Mouse (Mus musculus) intestine, embryonic 14.5 days (tissue): ENCODE data around the gene Cmya5. TPM values are rescaled to one million over a fixed set of nuclear protein-coding genes. Genes with fewer than 3 reads are reported as not detected.

ENCODE experiments used
- ATAC-seq: fragments of 200-750 bp; cut with Nextera tagmentation; replicated peaks from 2 replicates; pipeline ENCODE4 v1.8.0; 2017; ENCODE audit warnings: low read depth, moderate number of reproducible peaks, moderate TSS enrichment, moderate library complexity; ENCODE audit not compliant: low FRiP score, low TSS enrichment
- DNase-seq: peaks from one replicate; pipeline ENCODE4 v3.0.0-alpha.2; 2018; ENCODE audit warnings: low spot score
- H3K27ac ChIP-seq: fragments of 300-500 bp; sonication (generic); 2 replicates; pipeline ENCODE4 v1.5.1; 2014; ENCODE audit warnings: low read depth, mild to moderate bottlenecking, control low read depth
- H3K27me3 ChIP-seq: fragments of 300-500 bp; sonication (generic); replicated peaks from 2 replicates; pipeline ENCODE4 v1.6.1; 2014; ENCODE audit warnings: low read length, control low read depth; ENCODE audit not compliant: control insufficient read depth, insufficient read depth
- H3K36me3 ChIP-seq: fragments of 300-500 bp; sonication (generic); 2 replicates; pipeline ENCODE4 v1.6.1; 2014; ENCODE audit warnings: low read length, control low read depth; ENCODE audit not compliant: control insufficient read depth, insufficient read depth
- H3K4me1 ChIP-seq: fragments of 300-500 bp; sonication (generic); replicated peaks from 2 replicates; pipeline ENCODE4 v1.6.1; 2014; ENCODE audit warnings: low read length, control low read depth, mixed read lengths; ENCODE audit not compliant: control insufficient read depth, insufficient read depth
- H3K4me2 ChIP-seq: fragments of 300-500 bp; sonication (generic); 2 replicates; pipeline ENCODE4 v1.6.1; 2014; ENCODE audit warnings: low read length
- H3K4me3 ChIP-seq: fragments of 300-500 bp; sonication (generic); 2 replicates; pipeline ENCODE4 v1.5.1; 2014; ENCODE audit warnings: low read depth, low read length, control low read depth, mixed read lengths
- H3K9ac ChIP-seq: fragments of 300-500 bp; sonication (generic); 2 replicates; pipeline ENCODE4 v1.6.1; 2014; ENCODE audit warnings: mild to moderate bottlenecking, low read length
- H3K9me3 ChIP-seq: fragments of 300-500 bp; sonication (generic); 2 replicates; pipeline ENCODE4 v1.6.1; 2016; ENCODE audit warnings: low read length, control low read depth; ENCODE audit not compliant: control insufficient read depth
- WGBS: fragments of 180-500 bp; shearing (Covaris S2); extraction: QIAGEN DNeasy Blood & Tissue Kit; methylation state at CpG from one replicate; pipeline ENCODE4 v1.1.7; 2014; 5-methylcytosine and 5-hydroxymethylcytosine counted together
- polyA plus RNA-seq: library from polyadenylated mRNA; unstranded; fragments of >200 nt; fragmentation: Nextera tagmentation; extraction: Ambion mirVana; gene quantifications from 2 replicates; pipeline ENCODE4 v1.2.1, GENCODE M21; 2014

Cmya5 gene
- polyA plus RNA-seq, 1 experiment from 2014 or later = 0.16 TPM

DNA sequence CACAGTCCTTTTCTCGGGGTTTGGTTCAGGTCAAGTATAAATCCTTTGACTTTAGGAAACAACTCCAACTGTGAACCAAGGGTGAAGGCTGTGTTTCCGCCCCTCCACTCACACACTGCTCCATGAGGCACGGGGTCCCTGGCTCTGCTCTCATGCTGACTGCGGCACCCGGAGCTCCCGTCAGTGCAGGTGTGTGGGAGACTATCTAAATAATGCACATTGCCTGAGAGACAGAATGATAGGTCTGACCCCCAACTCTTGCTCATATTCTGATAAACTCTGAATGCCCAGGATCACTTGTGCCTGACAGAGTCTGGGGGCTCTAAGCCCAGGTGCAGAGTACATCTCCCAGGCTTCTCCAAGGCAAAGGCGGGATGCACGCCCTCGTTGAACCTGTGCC, 103.5 kb downstream of the Cmya5 start:
- 66% methylated on average over 9 of the region's 9 CpGs for WGBS
- DNase-seq (no peak), ATAC-seq (no peak)
- Histone ChIP-seq H3K27ac (no peak overlapping the region), H3K4me1 (no peaks in the 10 kb centered on the region), H3K36me3 (no peaks in the 10 kb centered on the region), H3K4me2 (no peak overlapping the region), H3K9ac (no peak overlapping the region), H3K9me3 (no peaks in the 10 kb centered on the region), H3K27me3 (no peaks in the 10 kb centered on the region), H3K4me3 (no peak overlapping the region)

DNA sequence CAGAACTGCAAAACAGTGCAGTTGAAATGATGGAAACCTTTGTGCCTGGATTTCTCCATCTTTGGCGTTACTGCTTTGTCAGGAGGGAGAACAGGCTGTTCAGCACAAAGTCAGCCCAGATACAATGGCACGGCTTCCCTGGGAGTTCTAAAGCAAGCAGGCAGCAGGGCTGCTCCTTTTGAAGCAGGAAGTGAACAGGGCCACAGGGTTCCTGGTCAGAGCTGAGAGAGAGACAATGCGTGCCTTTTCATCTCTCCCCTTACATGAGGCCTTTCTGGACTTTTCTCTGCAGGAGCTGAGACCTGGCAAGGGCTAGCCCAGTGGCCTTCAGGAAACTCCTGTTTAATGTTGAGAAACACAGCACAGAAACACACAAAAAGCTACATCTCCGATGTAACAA, 108.3 kb downstream of the Cmya5 start:
- H3K27me3 ChIP-seq = no peaks in the 10 kb centered on the region
- no peak for ATAC-seq
- H3K4me1 ChIP-seq = no peaks in the 10 kb centered on the region
- H3K9ac ChIP-seq = no peak overlapping the region
- no peak overlapping the region for H3K4me2 ChIP-seq
- H3K4me3 ChIP-seq = no peak overlapping the region
- WGBS = 65% methylated on average over 4 of the region's 4 CpGs
- no peaks in the 10 kb centered on the region for H3K9me3 ChIP-seq
- H3K27ac ChIP-seq = no peak overlapping the region
- no peak for DNase-seq
- no peaks in the 10 kb centered on the region for H3K36me3 ChIP-seq

DNA sequence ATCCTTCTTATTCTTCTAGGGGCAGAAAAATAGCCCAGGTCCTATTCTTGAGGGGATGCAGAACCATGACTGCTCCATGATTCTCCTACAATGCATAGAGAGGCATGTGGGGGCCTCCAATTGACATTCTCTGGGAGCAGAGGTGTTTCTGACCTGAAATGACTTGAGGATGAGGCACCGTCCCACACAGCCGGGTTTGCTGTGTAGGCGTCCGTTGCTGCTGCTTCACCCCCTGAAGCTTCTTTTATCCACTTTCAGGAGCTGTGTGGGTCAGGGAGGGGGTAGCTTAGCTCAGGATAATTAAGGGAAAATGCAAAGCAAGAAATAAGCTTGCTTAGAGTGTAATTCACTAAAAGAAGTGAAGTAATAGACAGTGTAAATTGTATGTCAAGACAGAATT, 115.2 kb downstream of the Cmya5 start:
- DNase-seq (no peak), ATAC-seq (no peak)
- H3K4me1 ChIP-seq = no peaks in the 10 kb centered on the region
- H3K27ac ChIP-seq = no peak overlapping the region
- H3K36me3 ChIP-seq = no peaks in the 10 kb centered on the region
- no peak overlapping the region for H3K4me3 ChIP-seq
- H3K27me3 ChIP-seq = no peaks in the 10 kb centered on the region
- WGBS = 94% methylated on average over 4 of the region's 4 CpGs
- H3K4me2 ChIP-seq = no peak overlapping the region
- H3K9ac ChIP-seq = no peak overlapping the region
- H3K9me3 ChIP-seq = peaks cover 5% of the 10 kb centered on the region; the same call in 1 of the 2 replicates

DNA sequence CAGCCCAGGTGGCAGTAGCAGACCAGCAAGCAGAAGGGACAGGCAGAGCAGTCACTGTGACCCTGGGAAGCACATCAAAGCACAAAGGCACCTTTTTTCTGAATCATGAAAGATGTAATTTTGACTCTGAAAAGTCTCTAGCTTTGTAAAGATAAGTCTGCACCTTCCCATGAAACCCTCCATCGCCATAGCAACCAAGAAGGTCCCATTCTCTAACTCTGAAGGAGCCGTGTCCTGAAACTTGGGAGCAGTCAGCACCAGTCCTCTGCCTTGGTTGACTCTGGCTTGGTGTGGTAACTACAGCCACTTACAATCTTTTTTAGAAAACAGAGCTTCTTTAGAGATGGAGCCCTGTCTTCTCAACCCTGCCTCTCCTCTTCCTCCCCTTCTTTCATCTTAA, 119.7 kb downstream of the Cmya5 start:
- no peak for DNase-seq
- WGBS = 67% methylated on average over 2 of the region's 2 CpGs
- no peak for ATAC-seq

DNA sequence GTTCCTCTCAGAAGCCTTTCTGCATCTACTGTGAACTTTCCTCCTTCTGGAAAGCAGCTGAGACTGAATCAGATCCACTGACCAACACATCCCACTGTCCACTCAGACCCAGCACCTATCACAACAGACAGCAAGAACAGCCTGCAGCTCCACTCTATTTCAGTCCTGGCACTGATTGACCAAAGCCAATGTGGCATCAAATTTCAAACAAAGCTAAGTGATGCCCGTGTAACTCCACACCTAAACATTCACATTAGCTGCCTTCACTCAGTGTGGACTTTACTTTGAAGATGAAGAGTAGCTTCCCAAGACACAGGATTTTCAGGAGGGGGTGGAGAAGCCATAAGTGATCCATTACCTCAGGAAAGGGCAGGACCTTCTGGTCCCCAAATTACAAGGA, 122.4 kb downstream of the Cmya5 start:
- no peak overlapping the region for H3K4me3 ChIP-seq
- WGBS = 5% methylated on average over 1 of the region's 1 CpGs
- no peak overlapping the region for H3K27ac ChIP-seq
- no peak overlapping the region for H3K4me2 ChIP-seq
- H3K27me3 ChIP-seq = no peaks in the 10 kb centered on the region
- H3K36me3 ChIP-seq = no peaks in the 10 kb centered on the region
- no peak overlapping the region for H3K9ac ChIP-seq
- ATAC-seq (no peak), DNase-seq (no peak)
- no peaks in the 10 kb centered on the region for H3K4me1 ChIP-seq
- no peaks in the 10 kb centered on the region for H3K9me3 ChIP-seq

More for the DNA sequence above, 119.7 kb downstream of the Cmya5 start:
- peaks cover 5% of the 10 kb centered on the region; the same call in 1 of the 2 replicates for H3K9me3 ChIP-seq
- no peak overlapping the region for H3K27ac ChIP-seq
- no peaks in the 10 kb centered on the region for H3K36me3 ChIP-seq
- no peaks in the 10 kb centered on the region for H3K4me1 ChIP-seq
- H3K4me3 ChIP-seq = no peak overlapping the region
- H3K27me3 ChIP-seq = no peaks in the 10 kb centered on the region
- no peak overlapping the region for H3K9ac ChIP-seq
- H3K4me2 ChIP-seq = no peak overlapping the region

DNA sequence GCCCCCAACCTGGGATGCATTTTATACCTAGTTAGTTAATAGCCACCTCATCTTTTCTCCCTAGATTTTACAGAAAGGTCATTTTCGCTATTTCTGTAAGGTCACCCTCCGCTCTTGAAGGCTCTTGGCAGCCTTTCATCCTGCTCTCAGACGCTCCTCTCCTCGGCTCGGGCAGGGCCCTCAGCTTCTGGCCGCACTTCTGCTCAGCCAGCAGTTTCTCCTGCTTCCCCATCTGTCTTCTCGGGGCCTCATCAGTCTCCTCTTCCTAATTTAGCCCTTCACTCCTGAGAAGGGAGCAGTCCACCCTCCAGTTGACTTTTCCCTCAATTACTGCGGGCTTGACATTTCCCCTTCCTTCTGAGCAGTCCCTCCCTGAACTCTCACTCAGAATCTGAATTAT, 131.6 kb downstream of the Cmya5 start:
- no peak overlapping the region for H3K9ac ChIP-seq
- no peaks in the 10 kb centered on the region for H3K4me1 ChIP-seq
- H3K4me2 ChIP-seq = no peak overlapping the region
- H3K27me3 ChIP-seq = no peaks in the 10 kb centered on the region
- DNase-seq (no peak), ATAC-seq (no peak)
- no peak overlapping the region for H3K4me3 ChIP-seq
- no peaks in the 10 kb centered on the region for H3K9me3 ChIP-seq
- H3K27ac ChIP-seq = no peak overlapping the region
- 56% methylated on average over 8 of the region's 8 CpGs for WGBS
- no peaks in the 10 kb centered on the region for H3K36me3 ChIP-seq

DNA sequence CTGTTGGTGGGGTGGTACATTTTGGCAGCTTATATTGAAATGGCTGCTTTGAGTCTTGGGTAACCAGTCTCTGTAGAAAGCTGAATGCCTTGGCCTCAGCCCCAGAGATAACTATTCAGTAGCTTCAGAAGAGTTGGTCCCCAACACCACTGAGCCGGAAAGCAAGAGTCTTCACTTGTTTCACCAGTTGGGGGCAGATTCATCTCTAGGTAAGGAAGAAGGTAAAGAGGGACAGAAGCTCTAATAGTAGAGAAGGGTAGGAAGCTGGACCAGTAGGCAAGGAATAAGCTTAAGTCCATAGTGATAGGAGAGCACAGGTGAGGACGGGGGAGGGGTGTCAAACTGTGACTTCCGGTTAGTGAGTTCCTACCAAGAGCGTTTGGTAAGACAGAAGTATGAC, 133.2 kb downstream of the Cmya5 start:
- Histone ChIP-seq H3K27me3 (no peaks in the 10 kb centered on the region), H3K4me2 (no peak overlapping the region), H3K27ac (no peak overlapping the region), H3K36me3 (no peaks in the 10 kb centered on the region), H3K4me1 (no peaks in the 10 kb centered on the region), H3K9me3 (no peaks in the 10 kb centered on the region), H3K9ac (no peak overlapping the region), H3K4me3 (no peak overlapping the region)
- WGBS = 89% methylated on average over 4 of the region's 4 CpGs
- ATAC-seq (no peak), DNase-seq (no peak)

DNA sequence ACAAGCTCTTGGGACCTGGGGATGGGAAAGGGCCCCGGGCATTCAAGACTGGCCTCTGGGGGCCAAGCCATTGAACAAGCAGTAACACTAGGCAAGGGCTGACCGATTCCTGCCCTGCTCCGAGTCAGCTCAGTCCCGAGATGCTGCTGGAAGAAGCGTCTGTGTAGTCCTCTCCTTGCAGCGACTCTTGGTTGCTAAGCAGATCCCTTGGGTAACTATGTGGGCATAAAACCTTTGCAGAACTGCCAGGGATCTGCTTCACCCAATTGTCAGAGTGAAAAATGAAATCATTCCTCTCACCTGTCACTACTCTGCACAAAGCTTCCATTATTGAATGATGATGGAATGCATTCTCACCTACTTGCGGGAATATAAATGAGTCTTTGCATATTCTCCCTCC, 134.0 kb downstream of the Cmya5 start:
- Histone ChIP-seq H3K9ac (no peak overlapping the region), H3K4me1 (no peaks in the 10 kb centered on the region)
- 83% methylated on average over 7 of the region's 7 CpGs for WGBS

DNA sequence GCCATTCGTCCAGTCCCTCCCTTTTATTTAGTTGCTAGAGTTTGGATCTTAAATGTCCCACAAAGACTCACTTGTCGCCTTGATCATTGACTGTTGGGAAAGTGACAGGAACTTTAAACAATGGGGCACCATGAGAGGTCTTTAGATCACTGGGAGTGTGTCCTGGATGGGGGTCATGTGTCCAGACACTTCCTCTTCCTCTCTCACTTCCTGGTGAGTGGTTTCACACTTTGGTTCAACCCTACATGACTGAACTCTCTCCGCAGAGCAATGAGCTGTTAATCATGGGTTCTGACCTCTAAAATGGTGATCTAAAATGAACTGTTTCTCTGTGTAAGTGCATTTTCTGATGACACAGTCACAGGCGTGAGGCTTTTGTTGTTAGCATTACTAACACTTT, 137.4 kb downstream of the Cmya5 start:
- ATAC-seq (no peak), DNase-seq (no peak)
- Histone ChIP-seq H3K36me3 (no peaks in the 10 kb centered on the region), H3K27me3 (no peaks in the 10 kb centered on the region), H3K27ac (no peak overlapping the region), H3K4me3 (no peak overlapping the region), H3K4me2 (no peak overlapping the region), H3K4me1 (no peaks in the 10 kb centered on the region), H3K9me3 (no peaks in the 10 kb centered on the region), H3K9ac (no peak overlapping the region)
- WGBS = 82% methylated on average over 4 of the region's 4 CpGs

More for the DNA sequence above, 134.0 kb downstream of the Cmya5 start:
- Histone ChIP-seq H3K27me3 (no peaks in the 10 kb centered on the region), H3K27ac (no peak overlapping the region), H3K4me3 (no peak overlapping the region), H3K36me3 (no peaks in the 10 kb centered on the region), H3K4me2 (no peak overlapping the region), H3K9me3 (no peaks in the 10 kb centered on the region)
- no peak for DNase-seq
- no peak for ATAC-seq
